Mouse (Mus musculus) kidney, adult 2 months (tissue): Measurements from ENCODE around the gene Ctla4.

ENCODE experiments used
- CTCF ChIP-seq: fragments of 200-500 bp; conservative IDR thresholded peaks from 2 replicates; pipeline ENCODE4 v1.5.1; 2011; ENCODE audit warnings: low read depth, mild to moderate bottlenecking, control low read depth, low read length, moderate library complexity, mixed read lengths; ENCODE audit not compliant: insufficient read depth, insufficient read length
- POLR2A ChIP-seq: fragments of 200-500 bp; IDR thresholded peaks from one replicate; pipeline ENCODE4 v1.6.1; 2011; ENCODE audit warnings: low read depth, low read length, control low read depth

DNA sequence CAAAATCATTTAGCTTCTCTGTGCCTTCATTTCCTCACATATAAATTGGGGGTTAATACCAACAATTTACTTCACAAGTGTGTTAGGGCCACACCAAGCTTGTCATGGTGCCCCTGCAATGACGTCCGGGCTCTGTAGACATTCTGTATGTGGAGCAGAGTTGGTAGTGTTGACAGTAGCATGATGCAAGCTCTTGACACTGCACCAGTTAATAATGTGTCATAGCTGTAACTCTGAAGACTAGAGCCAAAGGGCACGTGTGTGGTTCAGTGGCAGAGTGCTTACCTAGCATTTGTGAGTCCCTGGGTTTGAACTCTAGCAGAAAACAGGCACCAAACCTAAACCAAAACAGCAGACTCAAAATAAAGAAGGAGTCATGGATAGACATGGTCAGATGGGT lies 27.0 kb upstream of the Ctla4 start:
- TF ChIP-seq CTCF, result no peak
- TF ChIP-seq POLR2A, result no peak
